Mouse (Mus musculus) embryo, embryonic 10.5 days (tissue): Measurements from ENCODE around the gene Gsta3.

ENCODE experiments used
- DNase-seq: peaks from one replicate; pipeline ENCODE4 v3.0.0-alpha.2; 2015; ENCODE audit warnings: low spot score

Gsta3 gene

GRCm38 (mm10) chr1:21299826-21300225, 59.4 kb downstream of the Gsta3 start:
- no peak for DNase-seq

- no peak for DNase-seq
These were observed 61.3 kb downstream of the Gsta3 start for GRCm38 (mm10) chr1:21301686-21302085.

GRCm38 (mm10) chr1:21304174-21304573, 63.8 kb downstream of the Gsta3 start:
- no peak for DNase-seq

- no peak for DNase-seq
These were observed 64.3 kb downstream of the Gsta3 start for GRCm38 (mm10) chr1:21304646-21305045.

- DNase-seq, result no peak
These were observed 65.1 kb downstream of the Gsta3 start for GRCm38 (mm10) chr1:21305443-21305842.

- DNase-seq, result no peak
These were observed 73.9 kb downstream of the Gsta3 start for GRCm38 (mm10) chr1:21314336-21314735.
